Mouse (Mus musculus): ENCODE data around the gene Slfn5. TPM values are rescaled to one million over a fixed set of nuclear protein-coding genes. Genes with fewer than 3 reads are reported as not detected.

Slfn5 gene
- 2.6 and 5.4 TPM in 2 replicates for total RNA-seq (2014; rRNA removed)
- polyA plus RNA-seq (2015; fragmentation: Nextera tagmentation; extraction: Ambion mirVana) = 1.5 and 2.4 TPM in 2 replicates

DNA sequence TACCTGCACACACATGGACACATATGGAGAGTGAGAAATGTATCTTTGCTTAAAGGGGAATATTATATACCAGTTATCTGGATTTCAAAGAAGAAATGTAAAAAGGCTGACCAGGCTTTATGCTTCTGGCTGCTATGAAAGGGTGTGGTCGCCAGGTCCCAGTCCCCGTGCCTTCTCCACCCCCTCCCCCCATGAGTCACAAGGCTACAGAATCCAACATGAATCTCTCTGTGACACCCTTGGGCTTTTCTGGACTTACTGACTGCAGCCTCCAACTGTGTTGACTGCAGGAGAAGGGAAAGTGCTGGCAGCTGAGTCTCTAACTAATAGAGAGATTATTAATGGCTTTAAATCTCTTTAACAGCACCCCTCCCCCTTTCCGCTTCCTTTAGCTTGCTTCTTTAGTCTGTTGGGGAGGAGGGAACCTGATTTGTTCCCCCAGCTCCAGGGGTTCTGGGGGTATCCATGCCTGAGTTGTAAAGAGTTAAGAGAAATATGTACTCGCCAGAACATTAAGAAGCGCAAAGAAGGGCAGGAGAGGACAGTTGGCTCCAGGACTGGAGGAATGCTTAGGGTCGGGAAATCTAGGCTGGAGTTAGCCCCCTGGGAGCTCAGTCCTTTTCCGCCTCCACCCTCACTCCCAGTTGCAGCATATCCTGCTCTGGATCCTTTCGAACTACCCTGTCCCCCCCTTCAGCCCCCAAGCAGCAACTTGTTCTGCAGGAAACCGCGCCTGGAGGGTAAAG lies at the start of gene Slfn5:
Slfn5 (plus strand) TSS at position 614 of the 746 bp plus-strand sequence.
- TF ChIP-seq CTCF (IDR thresholded peaks at IDR 0.05; ENCODE audit: low read depth) = no peak
- no peak within 1 kb of the TSS for H3K9ac ChIP-seq

DNA sequence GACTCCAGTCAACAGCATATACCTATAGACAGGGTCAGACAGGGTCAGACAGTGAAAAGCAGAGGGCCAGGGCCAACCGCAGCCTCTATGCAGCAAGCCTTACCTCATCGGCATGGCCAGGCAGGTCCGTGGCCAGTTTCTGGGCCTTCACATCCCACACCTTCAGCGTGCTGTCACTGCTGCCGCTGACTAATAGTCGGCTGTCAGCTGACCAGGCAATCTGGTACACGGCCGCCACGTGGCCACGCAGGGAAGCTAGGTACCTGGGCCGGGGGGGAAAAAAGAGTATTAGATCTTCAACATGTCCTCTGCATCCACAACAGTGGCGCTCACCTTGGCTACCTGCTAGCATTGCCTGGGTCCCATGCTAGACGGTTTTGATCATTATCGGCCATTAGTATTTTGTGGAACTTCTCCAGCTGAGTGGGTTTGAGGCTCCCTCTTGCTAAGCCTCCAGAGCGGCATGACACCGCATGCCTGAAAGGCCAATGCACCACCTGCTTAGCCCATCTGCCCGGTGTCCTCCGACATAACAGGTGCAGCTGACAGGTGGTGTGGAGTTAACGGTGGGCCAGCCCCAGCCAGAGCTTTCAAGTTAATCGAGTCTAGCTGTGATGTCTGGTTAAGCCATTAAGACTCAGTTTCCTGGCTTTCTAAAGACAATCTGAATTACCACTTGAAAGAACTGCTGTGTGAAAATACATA lies 49.4 kb upstream of the Slfn5 start:
- no peak overlapping the region for H3K27ac ChIP-seq (ENCODE audit: low read depth, low read length)
- WGBS = 92% methylated on average over 20 of the region's 20 CpGs
- no peak overlapping the region for H3K4me2 ChIP-seq (ENCODE audit: low read depth)
- no peaks in the 10 kb centered on the region for H3K9me3 ChIP-seq (ENCODE audit: low read length)
- no peaks in the 10 kb centered on the region for H3K27me3 ChIP-seq (ENCODE audit: insufficient read depth, low read length)
- TF ChIP-seq CTCF (IDR thresholded peaks at IDR 0.05; ENCODE audit: low read depth) = no peak
- H3K4me1 ChIP-seq (ENCODE audit: insufficient read depth) = no peaks in the 10 kb centered on the region
- no peak overlapping the region for H3K9ac ChIP-seq
- H3K36me3 ChIP-seq (ENCODE audit: insufficient read depth) = peaks cover 69% of the 10 kb centered on the region
- ATAC-seq (no peak), DNase-seq (no peak)
- no peak overlapping the region for H3K4me3 ChIP-seq (ENCODE audit: low read depth, low read length)

More for the DNA sequence above, at the start of gene Slfn5:
- Histone ChIP-seq H3K27me3 (ENCODE audit: insufficient read depth, low read length) (peaks cover 32% of the 10 kb centered on the region), H3K36me3 (ENCODE audit: insufficient read depth) (no peaks in the 10 kb centered on the region), H3K4me3 (ENCODE audit: low read depth, low read length) (peak within 1 kb of the TSS; percentile 14; the same call in 1 of the 2 replicates), H3K9me3 (ENCODE audit: low read length) (no peaks in the 10 kb centered on the region), H3K27ac (ENCODE audit: low read depth, low read length) (no peak within 1 kb of the TSS), H3K4me1 (ENCODE audit: insufficient read depth) (no peaks in the 10 kb centered on the region), H3K4me2 (ENCODE audit: low read depth) (peak within 1 kb of the TSS; percentile 13; the same call in 1 of the 2 replicates)
- ATAC-seq = no peak
- no peak for DNase-seq
- 18% methylated on average over 10 of the region's 10 CpGs for WGBS

DNA sequence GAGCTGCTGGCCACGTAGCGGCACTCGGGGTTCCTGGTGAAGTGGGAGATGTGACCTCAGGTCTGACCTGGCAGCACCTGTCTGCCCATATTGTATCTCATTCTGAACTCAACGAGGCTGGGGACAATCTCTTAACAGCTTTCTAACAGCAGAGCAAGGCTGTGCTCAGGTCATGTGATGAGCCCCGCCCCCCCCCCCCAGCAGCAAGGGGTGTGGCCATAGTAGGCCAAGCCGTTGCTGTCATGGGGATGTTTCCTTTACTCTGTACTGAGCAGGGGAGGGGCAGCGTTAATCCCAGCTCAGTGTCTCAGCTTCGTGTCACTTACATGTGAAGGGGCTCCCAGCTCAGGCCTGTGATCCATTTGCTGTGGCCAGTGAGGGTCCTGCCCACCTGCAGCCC lies 46.2 kb upstream of the Slfn5 start:
- no peaks in the 10 kb centered on the region for H3K4me1 ChIP-seq (ENCODE audit: insufficient read depth)
- 70% methylated on average over 8 of the region's 8 CpGs for WGBS
- ATAC-seq = no peak
- no peaks in the 10 kb centered on the region for H3K27me3 ChIP-seq (ENCODE audit: insufficient read depth, low read length)
- no peak overlapping the region for H3K27ac ChIP-seq (ENCODE audit: low read depth, low read length)
- H3K9me3 ChIP-seq (ENCODE audit: low read length) = no peaks in the 10 kb centered on the region
- H3K4me2 ChIP-seq (ENCODE audit: low read depth) = no peak overlapping the region
- no peak overlapping the region for H3K4me3 ChIP-seq (ENCODE audit: low read depth, low read length)
- TF ChIP-seq CTCF (IDR thresholded peaks at IDR 0.05; ENCODE audit: low read depth) = no peak
- peaks cover 55% of the 10 kb centered on the region for H3K36me3 ChIP-seq (ENCODE audit: insufficient read depth)
- no peak for DNase-seq
- no peak overlapping the region for H3K9ac ChIP-seq

DNA sequence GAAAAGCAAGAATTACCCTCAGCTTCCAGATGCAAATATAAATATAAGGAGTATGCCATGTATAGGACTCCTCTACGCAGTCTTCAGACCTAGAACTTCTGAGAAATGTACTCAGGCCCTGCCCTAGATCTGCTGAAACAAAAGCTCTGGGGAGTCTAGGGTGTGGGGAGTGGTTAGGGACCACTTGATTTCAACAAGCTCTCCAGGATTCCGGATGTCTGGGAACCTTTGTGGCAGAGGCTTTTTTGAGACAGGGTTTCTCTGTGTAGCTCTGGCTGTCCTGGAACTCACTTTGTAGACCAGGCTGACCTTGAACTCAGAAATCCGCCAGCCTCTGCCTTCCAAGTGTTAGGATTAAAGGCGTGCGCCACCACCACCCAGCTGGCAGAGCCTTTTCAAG lies 45.3 kb upstream of the Slfn5 start:
- Histone ChIP-seq H3K27me3 (ENCODE audit: insufficient read depth, low read length) (no peaks in the 10 kb centered on the region), H3K4me1 (ENCODE audit: insufficient read depth) (no peaks in the 10 kb centered on the region), H3K4me3 (ENCODE audit: low read depth, low read length) (no peak overlapping the region), H3K4me2 (ENCODE audit: low read depth) (no peak overlapping the region), H3K27ac (ENCODE audit: low read depth, low read length) (no peak overlapping the region), H3K9me3 (ENCODE audit: low read length) (no peaks in the 10 kb centered on the region), H3K36me3 (ENCODE audit: insufficient read depth) (peaks cover 46% of the 10 kb centered on the region), H3K9ac (no peak overlapping the region)
- TF ChIP-seq CTCF (IDR thresholded peaks at IDR 0.05; ENCODE audit: low read depth) = no peak
- no peak for DNase-seq
- no peak for ATAC-seq
- 96% methylated on average over 5 of the region's 5 CpGs for WGBS

- peak within 1 kb of the TSS; percentile 77 for H3K9ac ChIP-seq
- H3K4me3 ChIP-seq (ENCODE audit: low read depth, low read length) = peak within 1 kb of the TSS; percentile 73
- H3K27ac ChIP-seq (ENCODE audit: low read depth, low read length) = peak within 1 kb of the TSS; percentile 59; the same call in 1 of the 2 replicates
- peak; percentile 98 for ATAC-seq
- H3K4me1 ChIP-seq (ENCODE audit: insufficient read depth) = no peaks in the 10 kb centered on the region
- no peaks in the 10 kb centered on the region for H3K9me3 ChIP-seq (ENCODE audit: low read length)
- peak within 1 kb of the TSS; percentile 72 for H3K4me2 ChIP-seq (ENCODE audit: low read depth)
- WGBS = 2% methylated on average over 72 of the region's 73 CpGs
- no peaks in the 10 kb centered on the region for H3K27me3 ChIP-seq (ENCODE audit: insufficient read depth, low read length)
- H3K36me3 ChIP-seq (ENCODE audit: insufficient read depth) = peaks cover 28% of the 10 kb centered on the region
- peak; percentile 95 for DNase-seq
- TF ChIP-seq CTCF (IDR thresholded peaks at IDR 0.05; ENCODE audit: low read depth) = peak; percentile 98
Measured at GRCm38 (mm10) chr11:82907651-82908607, 43.2 kb upstream of the Slfn5 start, which contains the start of gene Nle1. TSS of gene Nle1 (minus strand) at chr11:82908411.

DNA sequence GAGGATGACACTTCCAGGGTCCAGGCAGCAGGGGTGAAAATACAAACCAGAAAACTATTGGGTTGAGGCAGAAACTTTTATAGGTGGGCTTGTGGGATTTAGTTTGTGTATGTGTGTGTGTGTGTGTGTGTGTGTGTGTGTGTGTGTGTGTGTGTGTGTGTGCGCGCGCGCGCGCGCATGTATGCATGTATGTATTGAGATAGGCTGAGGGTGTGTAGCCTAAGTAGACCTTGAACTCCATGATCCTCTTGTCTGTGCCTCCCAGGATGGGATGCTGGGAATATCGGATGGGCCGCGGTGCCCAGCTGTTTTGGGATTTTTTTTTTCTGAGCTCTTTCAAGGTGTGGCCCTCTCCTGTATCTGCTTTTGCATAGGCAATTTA lies 42.5 kb upstream of the Slfn5 start:
- Histone ChIP-seq H3K4me2 (ENCODE audit: low read depth) (peak overlapping the region; percentile 72), H3K9me3 (ENCODE audit: low read length) (no peaks in the 10 kb centered on the region), H3K27me3 (ENCODE audit: insufficient read depth, low read length) (no peaks in the 10 kb centered on the region), H3K9ac (0 out of 2 replicates have a peak overlapping the region, but pooled peaks have one; percentile 77), H3K4me1 (ENCODE audit: insufficient read depth) (no peaks in the 10 kb centered on the region), H3K27ac (ENCODE audit: low read depth, low read length) (no peak overlapping the region), H3K36me3 (ENCODE audit: insufficient read depth) (peaks cover 24% of the 10 kb centered on the region), H3K4me3 (ENCODE audit: low read depth, low read length) (peak overlapping the region; percentile 73; the same call in 1 of the 2 replicates)
- DNase-seq = no peak
- TF ChIP-seq CTCF (IDR thresholded peaks at IDR 0.05; ENCODE audit: low read depth) = no peak
- ATAC-seq = no peak
- 64% methylated on average over 10 of the region's 10 CpGs for WGBS
